Mouse (Mus musculus) thymus, adult 2 months (tissue): ENCODE data around the gene Prr12. TPM values are rescaled to one million over a fixed set of nuclear protein-coding genes. Genes with fewer than 3 reads are reported as not detected.
A peak's percentile ranks its signal among the peaks of the same experiment; 100 is the strongest.

Experiments used
- DNase-seq: peaks from one replicate; pipeline ENCODE4 v3.0.0; 2021
- H3K27ac ChIP-seq: fragments of 200-500 bp; 2 replicates; pipeline ENCODE4 v1.5.1; 2012; ENCODE audit warnings: low read length, control low read depth; ENCODE audit not compliant: control insufficient read depth, insufficient read depth
- H3K27me3 ChIP-seq: fragments of 200-500 bp; 2 replicates; pipeline ENCODE4 v1.6.1; 2012; ENCODE audit warnings: mild to moderate bottlenecking, low read length, moderate library complexity, mixed read lengths; ENCODE audit not compliant: control insufficient read depth, insufficient read depth
- H3K36me3 ChIP-seq: fragments of 200-500 bp; 2 replicates; pipeline ENCODE4 v1.6.1; 2012; ENCODE audit warnings: mild to moderate bottlenecking, low read length, moderate library complexity; ENCODE audit not compliant: control insufficient read depth, insufficient read depth
- H3K4me1 ChIP-seq: fragments of 200-500 bp; replicated peaks from 2 replicates; pipeline ENCODE4 v1.6.1; 2012; ENCODE audit warnings: low read length; ENCODE audit not compliant: control insufficient read depth, insufficient read depth
- H3K4me3 ChIP-seq: fragments of 200-500 bp; 2 replicates; pipeline ENCODE4 v1.5.1; 2012; ENCODE audit warnings: mild to moderate bottlenecking, low read length, control low read depth, moderate library complexity; ENCODE audit not compliant: control insufficient read depth, insufficient read depth
- CTCF ChIP-seq: fragments of 200-500 bp; IDR thresholded peaks from 2 replicates; pipeline ENCODE4 v1.5.1; 2012; ENCODE audit warnings: mild to moderate bottlenecking, control low read depth, low read length, moderate library complexity, borderline replicate concordance; ENCODE audit not compliant: control insufficient read depth, poor library complexity, insufficient read depth; ENCODE audit errors: extremely low read depth
- POLR2A ChIP-seq: fragments of 200-500 bp; IDR thresholded peaks from 2 replicates; pipeline ENCODE4 v1.6.1; 2012; ENCODE audit warnings: mild to moderate bottlenecking, low read length, control low read depth, moderate library complexity; ENCODE audit not compliant: control insufficient read depth, poor library complexity, insufficient read depth; ENCODE audit errors: extremely low read depth
- WGBS: fragments of 180-500 bp; shearing (Covaris S2); methylation state at CpG from one replicate; pipeline ENCODE4 v1.1.7; 2018; 5-methylcytosine and 5-hydroxymethylcytosine counted together
- polyA plus RNA-seq: library from polyadenylated mRNA; depleted of rRNA; stranded (reverse); fragments of >200 nt; gene quantifications from 2 replicates; pipeline ENCODE4 v1.2.3, GENCODE M21; 2012

Gene Prr12
- polyA plus RNA-seq, 1 experiment: 32.7 TPM

DNA sequence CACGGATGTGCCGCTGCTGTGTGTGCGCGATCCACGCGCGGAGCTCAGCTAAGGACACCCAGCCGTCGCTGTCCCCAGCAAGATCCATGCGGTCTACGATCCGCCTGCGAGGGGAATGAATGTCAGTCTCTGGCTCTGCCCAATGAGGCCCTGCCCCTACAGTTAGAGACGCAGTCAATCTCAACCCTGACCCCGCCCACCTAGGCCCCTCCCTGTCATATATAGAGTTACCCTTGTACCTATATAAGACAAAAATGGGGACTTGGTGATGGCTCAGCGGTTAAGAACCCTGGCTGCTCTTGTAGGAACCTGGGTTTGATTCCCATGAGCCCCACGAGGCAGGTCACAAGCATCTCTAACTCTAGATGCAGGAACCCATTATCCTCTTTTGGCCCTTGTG is 35.9 kb upstream of the Prr12 start:
- 96% methylated on average over 17 of the region's 17 CpGs for WGBS
- peaks cover 20% of the 10 kb centered on the region for H3K4me1 ChIP-seq
- no peak overlapping the region for H3K27ac ChIP-seq
- H3K36me3 ChIP-seq: no peaks in the 10 kb centered on the region
- H3K27me3 ChIP-seq: peaks cover 10% of the 10 kb centered on the region
- no peak for DNase-seq
- H3K4me3 ChIP-seq: no peak overlapping the region
- TF ChIP-seq POLR2A (no peak), CTCF (no peak)

DNA sequence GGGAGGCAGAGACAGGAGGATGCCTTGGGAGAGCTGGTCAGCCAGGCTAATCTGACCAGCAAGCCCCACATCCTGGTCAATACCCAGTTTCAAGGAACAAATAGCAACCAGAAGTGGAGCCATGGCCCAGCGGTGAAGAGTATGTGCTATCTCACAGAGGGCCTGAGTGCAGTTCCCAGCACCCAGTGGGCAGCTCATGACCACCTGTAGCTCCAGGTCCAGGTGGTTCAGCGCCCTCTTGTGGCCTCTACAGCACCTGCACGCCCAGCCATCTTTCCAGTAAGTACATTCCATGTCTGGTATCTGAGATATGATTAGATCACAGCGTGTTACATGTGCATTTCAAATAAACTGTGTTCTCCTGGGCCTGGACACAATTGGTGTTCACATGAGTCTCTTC is 33.4 kb upstream of the Prr12 start:
- 84% methylated on average over 4 of the region's 4 CpGs for WGBS
- H3K4me1 ChIP-seq: peaks cover 26% of the 10 kb centered on the region
- DNase-seq: no peak

DNA sequence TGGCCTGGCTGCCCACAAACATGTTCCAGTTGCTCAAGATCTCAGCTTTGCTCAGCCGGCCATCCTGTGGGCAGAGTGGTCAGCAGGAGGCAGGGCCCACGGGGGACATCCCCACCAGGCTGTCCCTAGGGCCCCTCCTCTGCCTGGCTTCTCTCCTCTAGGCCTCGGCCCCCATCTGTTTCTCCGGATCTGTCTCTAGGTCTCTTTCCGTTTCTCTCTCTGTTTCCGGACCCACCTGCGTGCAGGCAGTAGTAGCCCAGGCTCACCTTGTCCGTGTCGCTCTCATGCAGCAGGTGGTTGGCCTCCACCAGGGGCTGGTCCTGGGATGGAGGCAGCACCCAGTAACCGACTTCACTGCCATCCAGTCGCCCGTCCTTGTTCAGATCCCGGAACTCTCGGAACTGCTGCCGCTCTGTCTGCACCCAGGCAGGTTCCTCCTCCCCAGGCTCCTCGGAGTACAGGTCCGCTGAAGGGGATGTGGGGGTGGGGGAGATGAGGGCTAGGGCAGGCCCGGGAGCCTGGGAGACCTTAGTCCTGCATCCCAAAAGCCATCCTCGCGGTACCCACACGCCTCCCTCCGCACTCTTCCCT is 30.7 kb upstream of the Prr12 start:
- TF ChIP-seq POLR2A: no peak
- TF ChIP-seq CTCF: no peak
- Histone ChIP-seq H3K36me3 (no peaks in the 10 kb centered on the region), H3K4me3 (peak overlapping the region; percentile 18), H3K27me3 (no peaks in the 10 kb centered on the region), H3K27ac (peak overlapping the region; percentile 52), H3K4me1 (peaks cover 27% of the 10 kb centered on the region)
- 37% methylated on average over 22 of the region's 22 CpGs for WGBS
- peak; percentile 29 for DNase-seq

More for the DNA sequence above, 33.4 kb upstream of the Prr12 start:
- Histone ChIP-seq H3K27me3 (peaks cover 2% of the 10 kb centered on the region; the same call in 1 of the 2 replicates), H3K4me3 (no peak overlapping the region), H3K27ac (no peak overlapping the region), H3K36me3 (no peaks in the 10 kb centered on the region)
- TF ChIP-seq POLR2A (no peak), CTCF (0 out of 2 replicates have a peak, but pooled peaks have one; percentile 20)

DNA sequence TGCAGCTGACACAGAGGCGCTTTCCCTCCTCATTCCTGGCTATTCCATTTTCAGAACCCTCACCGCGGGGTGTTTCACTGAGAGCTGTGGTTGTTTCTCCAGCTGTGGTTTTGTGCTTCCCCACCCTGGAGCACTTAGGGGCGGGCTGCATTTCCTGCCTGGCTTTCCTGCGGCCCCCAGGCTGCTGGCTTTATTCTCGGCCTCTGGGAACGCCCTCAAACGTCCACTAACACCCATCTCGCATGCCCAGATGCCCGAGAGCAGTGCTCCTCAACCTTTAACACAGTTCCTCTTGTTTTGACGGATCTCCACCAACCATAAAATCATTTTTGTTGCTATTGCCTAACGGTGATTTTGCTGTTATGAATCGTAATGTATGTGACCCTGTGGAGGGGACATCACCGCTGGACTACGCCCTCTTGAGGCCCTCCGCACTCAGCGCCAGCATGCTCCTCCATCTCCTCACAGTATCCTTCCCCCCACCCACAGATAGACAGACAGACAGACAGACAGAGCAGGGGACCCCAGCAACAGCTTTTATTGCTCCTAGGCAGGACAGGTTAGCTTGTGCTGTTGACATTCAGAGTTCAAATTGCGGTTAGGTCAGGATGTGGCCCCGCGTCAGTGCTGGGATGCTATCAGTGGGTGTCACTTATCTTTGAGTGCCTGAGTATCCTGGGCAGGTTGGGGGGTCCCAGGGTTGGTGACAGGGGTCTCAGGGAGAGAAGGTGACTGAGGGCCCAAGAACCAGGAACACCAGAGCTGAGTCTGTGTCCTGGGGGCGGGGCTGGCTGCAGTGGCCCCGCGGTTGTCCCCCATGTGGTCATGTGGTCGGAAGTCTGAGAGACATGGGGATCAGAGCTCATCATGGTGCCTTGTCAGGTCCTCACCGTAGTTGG is 30.0 kb upstream of the Prr12 start:
- 5% methylated on average over 25 of the region's 25 CpGs for WGBS
- H3K27ac ChIP-seq: peak overlapping the region; percentile 52
- no peaks in the 10 kb centered on the region for H3K36me3 ChIP-seq
- H3K4me3 ChIP-seq: peak overlapping the region; percentile 18
- peak; percentile 43 for DNase-seq
- no peaks in the 10 kb centered on the region for H3K27me3 ChIP-seq
- TF ChIP-seq POLR2A: no peak
- TF ChIP-seq CTCF: no peak
- H3K4me1 ChIP-seq: peaks cover 27% of the 10 kb centered on the region

DNA sequence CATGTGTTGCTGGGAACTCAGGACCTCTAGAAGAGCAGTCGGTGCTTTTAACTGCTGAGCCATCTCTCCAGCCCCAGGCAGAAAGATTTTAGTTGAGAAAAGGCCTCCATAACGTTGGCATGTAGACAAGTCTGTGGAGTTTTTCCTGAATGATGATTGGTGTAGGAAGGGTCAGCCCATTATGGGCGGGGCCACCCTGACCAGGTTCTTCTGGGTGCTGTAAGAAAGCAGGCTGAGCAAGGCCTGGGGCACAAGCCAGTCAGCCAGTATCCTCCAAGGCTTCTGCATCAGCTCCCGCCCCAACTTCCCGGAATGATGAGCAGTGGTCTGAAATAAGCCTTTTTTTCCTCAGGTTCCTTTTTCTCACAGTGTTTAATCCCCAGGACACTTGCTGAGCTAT is 28.3 kb upstream of the Prr12 start:
- Histone ChIP-seq H3K36me3 (peaks cover 9% of the 10 kb centered on the region), H3K4me1 (peaks cover 27% of the 10 kb centered on the region), H3K27ac (no peak overlapping the region), H3K27me3 (no peaks in the 10 kb centered on the region), H3K4me3 (no peak overlapping the region)
- no peak for DNase-seq
- no peak for TF ChIP-seq CTCF
- no peak for TF ChIP-seq POLR2A
- WGBS: 87% methylated on average over 5 of the region's 5 CpGs

DNA sequence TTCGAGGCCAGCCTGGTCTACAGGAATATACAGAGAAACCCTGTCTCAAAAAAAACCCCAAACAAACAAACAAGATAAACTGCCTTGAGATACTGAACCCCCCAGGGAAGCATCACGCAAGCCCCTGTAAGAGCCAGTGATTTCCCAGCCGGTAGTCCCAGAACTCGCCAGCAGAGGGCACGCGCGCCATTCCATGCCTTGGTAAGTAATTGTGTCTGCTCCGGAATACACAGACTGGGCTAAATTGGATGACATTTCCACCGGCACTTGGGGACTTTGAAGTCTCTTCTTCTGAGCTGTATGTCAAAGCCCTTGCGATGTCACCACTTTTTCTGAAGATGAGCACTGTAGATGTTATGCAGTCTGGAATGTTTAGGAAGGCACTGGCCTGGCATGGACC is 27.2 kb upstream of the Prr12 start:
- H3K4me1 ChIP-seq: peaks cover 27% of the 10 kb centered on the region
- peaks cover 13% of the 10 kb centered on the region for H3K36me3 ChIP-seq
- no peaks in the 10 kb centered on the region for H3K27me3 ChIP-seq
- WGBS: 2% methylated on average over 10 of the region's 10 CpGs
- no peak overlapping the region for H3K27ac ChIP-seq
- no peak overlapping the region for H3K4me3 ChIP-seq
- peak; percentile 93 for DNase-seq
- TF ChIP-seq CTCF: peak; percentile 94
- no peak for TF ChIP-seq POLR2A
